Mouse (Mus musculus): ENCODE measurements around the gene Msi1.
"Not testable (repeated sequence)": the region's sequence is repeated elsewhere in the genome, so short reads cannot be mapped to it uniquely, and the experiment has no call there.

Msi1 gene

GRCm38 (mm10) chr5:115489699-115490637, 60.6 kb downstream of the Msi1 start:
- DNase-seq (ENCODE audit: low spot score): peak; percentile 93

GRCm38 (mm10) chr5:115490638-115491000, 61.2 kb downstream of the Msi1 start:
- no peak for DNase-seq (ENCODE audit: low spot score)

GRCm38 (mm10) chr5:115491076-115491475, 61.7 kb downstream of the Msi1 start:
- no peak for DNase-seq (ENCODE audit: low spot score)

GRCm38 (mm10) chr5:115491771-115492322, 62.4 kb downstream of the Msi1 start:
- no peak for DNase-seq (ENCODE audit: low spot score)

GRCm38 (mm10) chr5:115492711-115493335, 63.4 kb downstream of the Msi1 start:
- no peak for DNase-seq (ENCODE audit: low spot score)

- no peak for DNase-seq (ENCODE audit: low spot score)
Observed at GRCm38 (mm10) chr5:115493441-115493840, 64.0 kb downstream of the Msi1 start.

- DNase-seq (ENCODE audit: low spot score): not testable (repeated sequence)
Observed at GRCm38 (mm10) chr5:115495618-115496017, 66.2 kb downstream of the Msi1 start.

GRCm38 (mm10) chr5:115497033-115497432, 67.6 kb downstream of the Msi1 start:
- DNase-seq (ENCODE audit: low spot score): no peak

GRCm38 (mm10) chr5:115498307-115499240, 69.2 kb downstream of the Msi1 start:
- no peak for DNase-seq (ENCODE audit: low spot score)

- no peak for DNase-seq (ENCODE audit: low spot score)
Observed at GRCm38 (mm10) chr5:115500383-115500935, 71.1 kb downstream of the Msi1 start.

- no peak for DNase-seq (ENCODE audit: low spot score)
Observed at GRCm38 (mm10) chr5:115503035-115503434, 73.6 kb downstream of the Msi1 start.
